ENCODE assay signal across 16 mouse cellular contexts in genomic region chr14:31685680-31686079, GRCm38 (mm10). TPM values are rescaled to one million over a fixed set of nuclear protein-coding genes. Genes with fewer than 3 reads are reported as not detected.
A peak's percentile ranks its signal among the peaks of the same experiment; 100 is the strongest.
DNase-seq lines count a peak whose midpoint lies in the region; ATAC-seq and TF ChIP-seq lines count a peak whose summit lies in the region.
"Had no signal": no experiment of that assay in that cellular context is flagged by ENCODE, and none has a peak within 500 bp of the region (broad histone marks: within the 10 kb centered on the region; RNA-seq: fewer than 3 reads in every experiment).

No protein-coding gene starts in this region.

- no peak overlapping the region for H3K9ac ChIP-seq in heart, embryonic 16.5 days (ENCODE audit: low read length)
- peak overlapping the region; percentile 8 for H3K9ac ChIP-seq in CH12.LX (ENCODE audit: insufficient read depth, low read depth)
- H3K9ac ChIP-seq in neural tube, embryonic 15.5 days (replicated peaks) = no peak overlapping the region

- no peaks in the 10 kb centered on the region for H3K9me3 ChIP-seq in heart, embryonic 16.5 days (replicated peaks; ENCODE audit: control insufficient read depth, low read length)
- H3K9me3 ChIP-seq in CH12.LX (replicated peaks; ENCODE audit: low read length) = no peaks in the 10 kb centered on the region
- H3K9me3 ChIP-seq in limb, embryonic 10.5 days (replicated peaks) = no peaks in the 10 kb centered on the region
- H3K9me3 ChIP-seq in neural tube, embryonic 15.5 days (replicated peaks) = no peaks in the 10 kb centered on the region

- TF ChIP-seq RAD21 in CH12.LX (IDR thresholded peaks at IDR 0.05; ENCODE audit: low read depth, low read length) = no peak; the same call in none of the 2 replicates

- intact Hi-C loops in heart, postnatal 14 days (cut with DNase I) = no loop called here

- peaks cover 6% of the 10 kb centered on the region for H3K4me1 ChIP-seq in heart, embryonic 16.5 days (ENCODE audit: control insufficient read depth, insufficient read depth, low read length)
- peaks cover 27 to 59% of the 10 kb centered on the region in 2 experiments for H3K4me1 ChIP-seq in CH12.LX (ENCODE audit: control insufficient read depth in 1 of 2, insufficient read depth in 2 of 2)
- H3K4me1 ChIP-seq in limb, embryonic 10.5 days = peaks cover 13% of the 10 kb centered on the region; the same call in 1 of the 2 replicates
- no peaks in the 10 kb centered on the region for H3K4me1 ChIP-seq in neural tube, embryonic 15.5 days

- in situ Hi-C loops in CH12.LX (cut with MboI; ENCODE audit: low pct_ligation_motif_present, low pct_unique_long_range_greater_than_20kb, low sequenced_read_pairs) = no loop called here

- no peaks in the 10 kb centered on the region for H3K79me2 ChIP-seq in CH12.LX (replicated peaks; ENCODE audit: control insufficient read depth, extremely low read depth, insufficient read depth, poor library complexity, severe bottlenecking)

- no peak for ATAC-seq in heart, embryonic 16.5 days (replicated peaks; ENCODE audit: extremely low read depth, insufficient read depth, low FRiP score)
- ATAC-seq in neural tube, embryonic 15.5 days (ENCODE audit: low FRiP score) = no peak

- 0 out of 2 replicates have a peak overlapping the region, but pooled peaks have one; percentile 12 for H3K4me2 ChIP-seq in heart, embryonic 16.5 days (ENCODE audit: low read depth, low read length)
- peak overlapping the region; percentile 19; the same call in 1 of the 2 replicates for H3K4me2 ChIP-seq in CH12.LX (ENCODE audit: insufficient read depth, low read depth, poor library complexity, severe bottlenecking)
- H3K4me2 ChIP-seq in neural tube, embryonic 15.5 days = no peak overlapping the region

- no peaks in the 10 kb centered on the region for H3K36me3 ChIP-seq in heart, embryonic 16.5 days (ENCODE audit: control insufficient read depth, insufficient read depth)
- no peaks in the 10 kb centered on the region for H3K36me3 ChIP-seq in CH12.LX (replicated peaks in 1 of 2; ENCODE audit: control insufficient read depth in 1 of 2, insufficient read depth in 1 of 2, low read length in 1 of 2)
- no peaks in the 10 kb centered on the region for H3K36me3 ChIP-seq in limb, embryonic 10.5 days
- H3K36me3 ChIP-seq in neural tube, embryonic 15.5 days = no peaks in the 10 kb centered on the region

- peak; percentile 33; the same call in 1 of the 2 replicates for TF ChIP-seq POLR2A in CH12.LX (IDR thresholded peaks at IDR 0.05; ENCODE audit: low read depth, low read length)

- WGBS in heart, embryonic 16.5 days = 82% methylated on average over 10 of the region's 10 CpGs
- WGBS in limb, embryonic 10.5 days = 90% methylated on average over 10 of the region's 10 CpGs
- WGBS in neural tube, embryonic 15.5 days = 87% methylated on average over 10 of the region's 10 CpGs

- TF ChIP-seq CTCF in CH12.LX (conservative IDR thresholded peaks at IDR 0.05 in 1 of 2, IDR thresholded peaks at IDR 0.05 in 1 of 2; ENCODE audit: low read depth in 2 of 2, low read length in 2 of 2) = no peak

- DNase-seq in heart, postnatal 14 days = no peak
- DNase-seq in CH12.LX (ENCODE audit: extremely low read depth) = peak; percentile 76
- no peak for DNase-seq in limb, embryonic 10.5 days (ENCODE audit: low spot score)
- DNase-seq in naive thymus-derived CD4-positive, alpha-beta T cell, adult 2 months (ENCODE audit: low read depth) = peak; percentile 45
- no peak for DNase-seq in layer of hippocampus, postnatal 10 days (ENCODE audit: low spot score in 2 of 2)
- no peak for DNase-seq in c-Kit-positive CD71-positive TER-119-positive erythroid progenitor cells, embryonic 14.5 days (ENCODE audit: low spot score)
- DNase-seq: embryo, embryonic 11 days; heart, postnatal 4 days; kidney, adult 2 months; left cerebral cortex, postnatal 4 days had no signal

- no peaks in the 10 kb centered on the region for H3K27me3 ChIP-seq in heart, embryonic 16.5 days (ENCODE audit: control insufficient read depth, insufficient read depth, low read length)
- H3K27me3 ChIP-seq in CH12.LX (replicated peaks) = no peaks in the 10 kb centered on the region
- H3K27me3 ChIP-seq in limb, embryonic 10.5 days (ENCODE audit: low read depth, poor library complexity, severe bottlenecking) = no peaks in the 10 kb centered on the region
- no peaks in the 10 kb centered on the region for H3K27me3 ChIP-seq in neural tube, embryonic 15.5 days (replicated peaks)

- H3K27ac ChIP-seq in heart, embryonic 16.5 days (ENCODE audit: low read length) = no peak overlapping the region
- peak overlapping the region; percentile 31 for H3K27ac ChIP-seq in CH12.LX (ENCODE audit: insufficient read depth, low read depth)
- H3K27ac ChIP-seq in limb, embryonic 10.5 days = peak overlapping the region; percentile 25; the same call in 1 of the 2 replicates
- H3K27ac ChIP-seq in neural tube, embryonic 15.5 days (replicated peaks) = no peak overlapping the region
- H3K27ac ChIP-seq: stomach, postnatal 0 days had no signal

- TF ChIP-seq EP300 in CH12.LX (IDR thresholded peaks at IDR 0.05; ENCODE audit: low read length) = peak; percentile 80

- dilution Hi-C loops in CH12.LX (cut with MboI; ENCODE audit: extremely low pct_ligation_motif_present, extremely low pct_unique_long_range_greater_than_20kb, low sequenced_read_pairs) = no loop called here

- no peak overlapping the region for H3K4me3 ChIP-seq in heart, embryonic 16.5 days (ENCODE audit: low read length)
- H3K4me3 ChIP-seq in CH12.LX (replicated peaks in 1 of 3; ENCODE audit: low read depth in 2 of 3, low read length in 2 of 3, poor library complexity in 1 of 3) = peak overlapping the region in 2 of 3 experiments; percentile 1 to 14
- H3K4me3 ChIP-seq in limb, embryonic 10.5 days = no peak overlapping the region
- no peak overlapping the region for H3K4me3 ChIP-seq in neural tube, embryonic 15.5 days (replicated peaks)

TF ChIP-seq in CH12.LX, 34 proteins besides CTCF, POLR2A, EP300 and RAD21:
- no peak for TF ChIP-seq JUN (IDR thresholded peaks at IDR 0.05; ENCODE audit: insufficient read depth, low read depth, low read length)
- peak; percentile 50 for TF ChIP-seq BHLHE40 (IDR thresholded peaks at IDR 0.05; ENCODE audit: low read depth, low read length)
- peak; percentile 14; the same call in 1 of the 2 replicates for TF ChIP-seq MAX (IDR thresholded peaks at IDR 0.05; ENCODE audit: low read length)
- TF ChIP-seq ELF1 (IDR thresholded peaks at IDR 0.05; ENCODE audit: low read depth, low read length) = peak; percentile 80
- TF ChIP-seq MXI1 (IDR thresholded peaks at IDR 0.05; ENCODE audit: low read depth, low read length) = no peak
- TF ChIP-seq E2F4 (IDR thresholded peaks at IDR 0.05; ENCODE audit: insufficient replicate concordance, low read depth, low read length) = no peak
- 0 out of 2 replicates have a peak, but pooled peaks have one; percentile 17 for TF ChIP-seq MAFK (IDR thresholded peaks at IDR 0.05; ENCODE audit: insufficient replicate concordance, low read length)
- peak; percentile 51; the same call in 1 of the 2 replicates for TF ChIP-seq SIN3A (IDR thresholded peaks at IDR 0.05; ENCODE audit: low read length)
- peak; percentile 40; the same call in 1 of the 2 replicates for TF ChIP-seq ETS1 (conservative IDR thresholded peaks at IDR 0.05; ENCODE audit: low read depth, low read length)
- TF ChIP-seq HCFC1 (IDR thresholded peaks at IDR 0.05; ENCODE audit: low read depth, low read length) = no peak; the same call in 1 of the 2 replicates
- 0 out of 2 replicates have a peak, but pooled peaks have one; percentile 59 for TF ChIP-seq CHD1 (IDR thresholded peaks at IDR 0.05; ENCODE audit: low read depth, low read length)
- peak; percentile 81 for TF ChIP-seq IRF4 (IDR thresholded peaks at IDR 0.05; ENCODE audit: low read depth, low read length)
- peak; percentile 66; the same call in 1 of the 2 replicates for TF ChIP-seq MEF2A (IDR thresholded peaks at IDR 0.05; ENCODE audit: borderline replicate concordance, low read depth, low read length)
- no peak for TF ChIP-seq ZC3H11A (IDR thresholded peaks at IDR 0.05; ENCODE audit: low read depth, low read length)
- peak; percentile 51; the same call in 1 of the 2 replicates for TF ChIP-seq TCF12 (IDR thresholded peaks at IDR 0.05; ENCODE audit: low read depth, low read length)
TF ChIP-seq in CH12.LX: peak in this region for 10.

RNA-seq across cellular contexts. Expression of gene Hacl1, which starts 44.6 kb away (rescaled TPM):
- polyA plus RNA-seq in heart, embryonic 16.5 days (2015; fragmentation: Nextera tagmentation; extraction: Ambion mirVana) = 9.8 and 14.3 TPM in 2 replicates
- total RNA-seq in heart, postnatal 14 days (2021) = 10 to 100 TPM in 1 of 2 experiments, 1 to 10 TPM in 1; 8.8 to 13.1 TPM
- 14.3 and 20.2 TPM in 2 replicates for total RNA-seq in CH12.LX (2012; rRNA removed)
- total RNA-seq in CH12.LX (2014; rRNA removed) = 22.6 and 23.7 TPM in 2 replicates
- polyA plus RNA-seq in CH12.LX (2012; ENCODE audit: insufficient read length, low read depth) = 13.6 and 13.7 TPM in 2 replicates
- 6.1 and 9.4 TPM in 2 replicates for polyA plus RNA-seq in limb, embryonic 10.5 days (2016; fragmentation: Nextera tagmentation; extraction: Ambion mirVana)
- 1 to 10 TPM; 8.9 TPM for total RNA-seq in layer of hippocampus, postnatal 10 days (2021)
- polyA plus RNA-seq in neural tube, embryonic 15.5 days (2015; fragmentation: Nextera tagmentation; extraction: Ambion mirVana) = 7.9 and 11.0 TPM in 2 replicates

RNA-seq across cellular contexts. Expression of gene Btd, which starts 44.9 kb away (rescaled TPM):
- polyA plus RNA-seq in heart, embryonic 16.5 days (2015; fragmentation: Nextera tagmentation; extraction: Ambion mirVana) = 23.4 and 24.2 TPM in 2 replicates
- total RNA-seq in heart, postnatal 14 days (2021) = 10 to 100 TPM; 11.0 to 13.8 TPM
- total RNA-seq in CH12.LX (2012; rRNA removed) = 14.1 and 16.2 TPM in 2 replicates
- total RNA-seq in CH12.LX (2014; rRNA removed) = 22.5 and 23.0 TPM in 2 replicates
- polyA plus RNA-seq in CH12.LX (2012; ENCODE audit: insufficient read length, low read depth) = 18.2 and 25.4 TPM in 2 replicates
- polyA plus RNA-seq in limb, embryonic 10.5 days (2016; fragmentation: Nextera tagmentation; extraction: Ambion mirVana) = 12.1 and 16.3 TPM in 2 replicates
- 10 to 100 TPM; 11.8 to 11.9 TPM for total RNA-seq in layer of hippocampus, postnatal 10 days (2021)
- 15.6 and 19.0 TPM in 2 replicates for polyA plus RNA-seq in neural tube, embryonic 15.5 days (2015; fragmentation: Nextera tagmentation; extraction: Ambion mirVana)

RNA-seq across cellular contexts. Expression of gene Gm49387, which starts 45.0 kb away (rescaled TPM):
- polyA plus RNA-seq in heart, embryonic 16.5 days (2015; fragmentation: Nextera tagmentation; extraction: Ambion mirVana) = 0.87 and 4.3 TPM in 2 replicates
- 1 to 10 TPM in 1 of 2 experiments, under 1 TPM in 1; 0.85 to 1.2 TPM for total RNA-seq in heart, postnatal 14 days (2021)
- total RNA-seq in CH12.LX (2012; rRNA removed) (not detected in 2 replicates), CH12.LX (2014; rRNA removed) (not detected in 2 replicates)
- 0.71 TPM in 1 of 2 replicates, not detected in the other for polyA plus RNA-seq in CH12.LX (2012; ENCODE audit: insufficient read length, low read depth)
- 0.36 and 0.50 TPM in 2 replicates for polyA plus RNA-seq in limb, embryonic 10.5 days (2016; fragmentation: Nextera tagmentation; extraction: Ambion mirVana)
- total RNA-seq in layer of hippocampus, postnatal 10 days (2021) = not detected
- 0.24 and 0.59 TPM in 2 replicates for polyA plus RNA-seq in neural tube, embryonic 15.5 days (2015; fragmentation: Nextera tagmentation; extraction: Ambion mirVana)
- total RNA-seq: gastrocnemius, adult 8-10 months; layer of hippocampus, adult 8-10 months; left cerebral cortex, postnatal 4 days had no signal
- polyA plus RNA-seq: C2C12; kidney, adult 2 months had no signal

Comparison
In these comparisons a context has a peak if more than half of its experiments do, and no peak if none do; other contexts are left out.
1. H3K27ac ChIP-seq: peak in CH12.LX (single experiment) and limb, embryonic 10.5 days (single experiment); none in heart, embryonic 16.5 days (single experiment) and neural tube, embryonic 15.5 days (single experiment).
2. H3K4me3 ChIP-seq: peak in CH12.LX (2 of 3); none in heart, embryonic 16.5 days (single experiment), limb, embryonic 10.5 days (single experiment) and neural tube, embryonic 15.5 days (single experiment).
3. DNase-seq: peak in CH12.LX (single experiment) and naive thymus-derived CD4-positive, alpha-beta T cell, adult 2 months (single experiment); none in heart, postnatal 14 days (0 of 2), limb, embryonic 10.5 days (single experiment), layer of hippocampus, postnatal 10 days (0 of 2) and c-Kit-positive CD71-positive TER-119-positive erythroid progenitor cells, embryonic 14.5 days (single experiment).